Mouse (Mus musculus) megakaryocyte-erythroid progenitor cell, adult 5-6 weeks (primary cell): ENCODE results near the gene Agbl4. TPM values are rescaled to one million over a fixed set of nuclear protein-coding genes. Genes with fewer than 3 reads are reported as not detected.

Experiments used
- ATAC-seq: replicated peaks from 2 replicates; pipeline ENCODE4 v1.8.0; 2016; ENCODE audit warnings: mild to moderate bottlenecking, inconsistent platforms; ENCODE audit not compliant: severe bottlenecking, poor library complexity, low FRiP score, low TSS enrichment
- total RNA-seq, 2 experiments: library from RNA; stranded (forward) in 1 of 2; stranded (reverse) in 1 of 2; fragments of 200-1000, 215-1000 nt in 1 of 2; fragments of >200 nt in 1 of 2; fragmentation: Nextera tagmentation in 1 of 2; gene quantifications; 2 replicates each; pipeline ENCODE4 v1.2.3; 2014 to 2017

The Agbl4 gene
- total RNA-seq, 2 experiments from 2014 or later = not detected

DNA sequence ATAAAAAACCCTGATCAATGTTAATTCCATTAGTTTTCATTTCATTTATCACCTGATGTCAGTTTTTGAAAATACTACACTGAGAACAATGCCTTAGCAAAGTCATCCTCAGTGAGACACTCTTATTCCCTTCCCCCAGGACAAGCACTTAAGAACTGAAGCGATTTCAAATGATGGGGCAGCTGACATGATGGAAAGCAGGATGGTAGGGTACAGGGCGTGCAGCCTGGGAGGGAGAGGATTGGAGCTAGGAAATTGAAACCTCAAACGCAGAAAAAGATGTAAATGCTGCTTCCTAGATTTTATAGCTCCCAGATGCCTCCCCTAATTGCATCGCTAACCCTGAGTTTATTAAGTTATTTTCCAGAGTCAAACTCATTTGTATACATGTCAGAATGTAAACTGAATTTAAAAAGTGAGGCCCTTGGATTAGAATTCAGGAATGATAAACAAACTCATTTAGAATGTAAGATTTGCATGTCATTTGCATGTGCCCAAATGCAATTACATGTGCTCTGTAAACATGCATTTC, 959.2 kb downstream of the Agbl4 start:
- ATAC-seq = no peak

DNA sequence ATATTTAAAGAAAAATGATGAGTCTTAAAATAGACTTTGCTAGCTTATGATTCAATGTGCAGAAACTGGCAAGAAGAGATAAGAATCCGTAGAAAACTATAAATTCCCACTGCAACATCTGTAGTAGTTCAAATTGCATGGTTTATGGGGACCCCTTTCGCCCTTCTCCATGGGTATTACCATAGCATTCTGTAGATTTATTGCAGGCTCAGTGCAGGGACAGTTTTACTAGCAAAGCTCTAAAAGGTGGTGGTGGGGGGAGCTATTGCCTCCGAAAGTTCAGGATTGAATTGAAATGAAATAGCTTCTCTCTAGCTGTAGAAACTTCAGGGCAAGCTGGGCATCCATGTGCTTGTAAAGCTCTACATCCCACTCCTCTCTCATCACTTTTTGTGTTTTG, 959.7 kb downstream of the Agbl4 start:
- no peak for ATAC-seq

DNA sequence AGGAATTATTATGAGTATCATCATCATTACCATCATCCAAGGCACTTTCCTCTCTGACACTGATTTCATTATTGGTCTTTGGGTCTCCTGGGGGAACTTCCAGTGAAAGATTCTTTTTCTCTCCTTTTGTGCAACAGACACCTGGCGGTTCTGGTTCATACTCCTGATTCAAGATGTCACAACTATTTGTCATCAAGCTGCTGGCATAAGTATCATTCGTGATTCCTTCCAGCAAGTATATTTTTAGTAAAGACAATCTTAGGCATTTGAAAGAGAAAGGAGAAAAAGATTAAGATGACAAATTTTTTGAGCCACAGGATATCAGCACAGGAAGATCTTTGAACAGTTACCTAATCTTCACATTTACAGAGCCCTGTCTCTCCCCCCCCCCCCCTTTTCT, 966.7 kb downstream of the Agbl4 start:
- no peak for ATAC-seq

DNA sequence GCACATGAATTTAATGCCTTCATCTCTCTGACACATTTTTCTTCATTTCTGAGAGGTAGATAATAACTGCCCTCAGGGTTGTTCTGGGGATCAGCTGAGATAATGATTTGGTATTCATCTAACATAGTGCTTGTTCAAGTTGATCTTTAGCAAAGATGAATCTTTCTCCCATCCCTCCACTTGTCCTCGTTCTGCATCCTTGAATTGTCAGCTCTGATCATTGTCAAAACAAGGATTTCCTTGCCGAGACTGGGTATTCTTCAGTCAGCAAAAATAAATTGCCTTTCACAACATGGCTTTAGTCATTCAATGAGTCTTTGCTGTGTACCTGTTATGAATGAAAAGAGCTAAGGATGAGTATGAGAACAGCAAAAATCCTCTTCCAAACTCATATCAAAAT, 970.3 kb downstream of the Agbl4 start:
- no peak for ATAC-seq

DNA sequence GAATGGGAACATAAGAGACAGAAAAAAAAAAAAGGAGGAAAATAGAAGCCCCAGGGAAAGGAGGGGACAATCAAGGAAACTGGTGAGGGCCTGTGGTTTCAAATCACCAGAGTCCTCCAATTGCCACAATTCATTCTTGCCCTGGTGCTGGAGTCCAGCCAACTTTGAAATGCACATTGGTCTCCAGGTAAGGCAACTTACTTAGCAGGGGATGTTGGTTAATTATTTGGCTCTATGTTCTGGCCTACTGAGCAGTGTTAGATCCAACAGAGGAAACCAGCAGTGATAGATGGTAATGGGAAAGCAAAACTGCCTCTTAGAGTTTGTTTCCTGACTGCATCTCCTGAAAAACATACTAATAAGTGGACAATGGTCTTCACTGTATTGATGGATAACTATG, 979.7 kb downstream of the Agbl4 start:
- no peak for ATAC-seq

DNA sequence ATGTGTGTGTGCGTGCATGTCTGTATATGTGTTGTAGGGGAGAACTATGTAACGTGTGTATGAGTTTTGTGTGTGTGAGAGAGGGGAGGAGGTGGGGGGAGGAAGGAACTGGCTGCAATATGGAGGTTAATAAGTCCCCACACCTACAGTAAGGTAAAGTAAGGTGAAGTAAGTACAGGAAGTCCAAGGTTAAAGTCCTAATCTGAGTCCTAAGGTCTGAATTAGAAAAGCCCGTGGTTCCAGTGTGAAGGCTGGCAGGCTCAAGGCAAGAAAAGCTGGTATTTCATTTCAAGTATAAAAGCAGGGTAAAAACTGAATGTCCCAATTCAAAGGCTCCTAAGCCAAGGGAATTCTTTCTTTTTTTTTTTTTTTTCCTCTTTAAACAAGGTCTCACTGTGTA, 980.6 kb downstream of the Agbl4 start:
- ATAC-seq = no peak

DNA sequence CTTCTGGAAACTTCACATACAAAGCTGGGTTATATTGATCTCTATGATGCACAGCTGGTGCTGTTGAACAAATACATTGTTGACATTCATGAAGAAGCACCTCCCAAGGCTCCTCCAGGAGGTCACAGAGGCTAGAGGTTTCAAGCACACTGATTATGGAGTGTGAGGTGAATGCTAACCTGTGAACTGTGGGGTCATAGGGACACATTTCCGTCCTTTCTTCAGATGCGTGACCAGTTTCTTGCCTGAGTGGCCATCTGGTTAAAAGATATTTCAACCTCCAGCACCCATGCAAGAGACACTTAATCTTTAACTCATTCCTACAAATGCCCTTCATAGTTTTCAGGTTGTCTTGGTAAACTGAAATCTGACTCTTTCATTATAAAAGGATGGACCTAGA, 985.6 kb downstream of the Agbl4 start:
- no peak for ATAC-seq

DNA sequence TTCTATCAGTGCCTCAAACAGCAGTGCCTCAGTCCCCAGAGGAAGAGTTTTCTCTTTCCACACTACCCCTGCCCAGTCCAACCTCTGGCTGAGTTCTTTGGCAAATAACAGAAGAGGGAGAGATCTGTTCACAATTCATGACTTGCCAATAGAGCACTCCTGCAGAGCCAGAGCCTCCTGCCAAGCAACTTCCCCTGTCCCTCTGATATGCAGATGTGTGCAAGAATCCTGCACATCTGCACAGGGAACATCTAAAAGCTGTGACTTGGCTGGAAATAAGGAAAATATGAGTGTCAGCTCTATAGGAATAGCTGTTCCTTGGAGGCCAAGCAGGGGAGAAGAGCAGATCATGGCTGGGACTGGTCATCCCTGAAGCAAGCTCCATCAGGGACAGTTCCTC, 993.3 kb downstream of the Agbl4 start:
- no peak for ATAC-seq

DNA sequence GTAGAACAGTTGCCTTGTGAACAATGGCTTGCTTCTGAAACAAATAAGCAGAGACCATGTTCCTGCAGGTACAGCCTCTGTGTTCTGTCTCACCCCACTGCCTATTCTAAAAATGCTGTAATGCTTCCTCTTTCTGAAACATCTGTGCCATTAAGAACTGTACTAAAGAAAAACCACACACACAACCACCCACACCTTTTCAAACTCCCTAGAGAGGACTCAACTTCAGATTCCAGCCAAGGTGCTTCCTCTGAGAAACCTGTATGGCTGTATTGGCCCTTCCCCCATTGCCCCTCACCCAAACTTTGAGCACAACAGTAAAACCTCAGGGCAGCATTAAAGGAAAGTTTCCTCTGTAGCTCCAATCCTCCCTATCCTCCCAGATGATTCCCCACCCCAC, 1002.3 kb downstream of the Agbl4 start:
- no peak for ATAC-seq

DNA sequence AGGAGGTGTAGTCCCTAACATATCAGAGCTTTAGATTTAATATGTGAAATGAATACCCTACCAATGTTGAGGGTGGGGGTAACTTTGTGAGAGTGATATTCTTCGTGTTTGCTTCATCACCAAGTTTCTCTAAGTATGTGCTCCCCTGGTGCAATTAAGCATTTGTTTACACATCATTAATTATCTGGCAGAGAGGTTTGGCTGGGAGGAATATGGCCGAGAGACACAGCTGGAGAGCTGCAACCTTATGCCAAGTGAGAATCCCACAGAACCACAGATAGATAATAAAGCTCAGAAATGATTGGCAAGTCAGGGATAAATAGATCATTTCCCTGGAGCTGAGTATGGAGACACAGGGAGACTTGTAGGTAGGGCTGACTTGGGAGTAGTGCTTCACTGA, 1003.2 kb downstream of the Agbl4 start:
- ATAC-seq = no peak

DNA sequence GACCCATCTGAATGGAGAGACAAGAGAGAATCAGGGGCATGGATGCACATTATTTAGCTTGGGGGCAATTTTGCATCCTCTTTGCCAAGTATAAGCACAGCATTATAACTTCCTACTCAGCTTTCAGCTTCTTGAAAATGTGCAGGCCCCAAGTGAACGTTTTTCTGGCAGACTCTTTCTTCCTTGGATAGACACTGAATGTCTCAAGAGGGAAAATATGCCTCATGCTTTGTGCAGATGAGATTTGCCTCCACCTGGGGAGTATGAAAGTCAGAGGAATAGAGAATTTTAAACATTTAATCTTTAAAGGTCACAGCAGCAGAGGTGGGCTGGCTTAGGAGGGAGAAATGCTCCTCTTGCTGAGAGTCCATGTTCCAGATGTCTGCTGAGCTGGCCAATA, 1005.8 kb downstream of the Agbl4 start:
- ATAC-seq = no peak

DNA sequence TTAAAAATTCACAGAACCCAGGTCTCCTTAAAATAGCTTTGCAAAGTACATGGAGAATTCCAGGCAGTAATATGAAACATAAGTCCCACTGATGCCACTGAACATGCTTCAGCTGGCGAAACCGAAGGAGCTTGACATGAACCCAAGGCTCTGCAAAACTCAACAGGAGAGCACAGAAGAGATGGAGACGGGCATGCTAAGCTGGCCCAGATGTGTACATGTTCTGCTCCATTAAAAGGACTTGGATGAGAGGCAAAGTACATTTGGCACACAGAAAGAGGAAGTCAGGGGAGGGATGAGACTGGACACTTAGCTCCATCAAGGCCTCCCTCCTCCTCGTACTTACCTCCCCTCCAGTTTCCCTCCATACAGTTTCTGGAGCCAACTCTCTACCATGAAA, 1013.3 kb downstream of the Agbl4 start:
- no peak for ATAC-seq

DNA sequence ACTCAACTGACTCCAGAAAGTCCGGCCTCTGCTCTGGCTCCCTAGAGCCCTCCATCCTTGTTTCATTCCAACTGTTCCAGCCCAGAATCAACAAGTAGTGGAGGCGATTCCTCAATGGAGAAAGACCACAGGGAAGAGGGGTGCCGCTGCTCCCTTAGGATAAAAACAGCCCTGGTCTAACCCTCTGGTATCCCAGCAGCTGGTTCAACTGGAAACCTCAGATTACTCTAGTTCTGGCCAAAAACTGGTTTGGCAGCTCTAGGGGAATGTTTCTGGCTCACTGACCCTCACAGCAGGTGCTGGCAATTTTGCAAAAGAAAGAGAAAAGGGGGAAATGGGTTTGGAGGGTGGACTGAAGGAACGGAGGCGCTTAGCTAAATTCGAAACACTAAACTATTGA, 1016.9 kb downstream of the Agbl4 start:
- 0 out of 2 replicates have a peak, but pooled peaks have one; percentile 10 for ATAC-seq

DNA sequence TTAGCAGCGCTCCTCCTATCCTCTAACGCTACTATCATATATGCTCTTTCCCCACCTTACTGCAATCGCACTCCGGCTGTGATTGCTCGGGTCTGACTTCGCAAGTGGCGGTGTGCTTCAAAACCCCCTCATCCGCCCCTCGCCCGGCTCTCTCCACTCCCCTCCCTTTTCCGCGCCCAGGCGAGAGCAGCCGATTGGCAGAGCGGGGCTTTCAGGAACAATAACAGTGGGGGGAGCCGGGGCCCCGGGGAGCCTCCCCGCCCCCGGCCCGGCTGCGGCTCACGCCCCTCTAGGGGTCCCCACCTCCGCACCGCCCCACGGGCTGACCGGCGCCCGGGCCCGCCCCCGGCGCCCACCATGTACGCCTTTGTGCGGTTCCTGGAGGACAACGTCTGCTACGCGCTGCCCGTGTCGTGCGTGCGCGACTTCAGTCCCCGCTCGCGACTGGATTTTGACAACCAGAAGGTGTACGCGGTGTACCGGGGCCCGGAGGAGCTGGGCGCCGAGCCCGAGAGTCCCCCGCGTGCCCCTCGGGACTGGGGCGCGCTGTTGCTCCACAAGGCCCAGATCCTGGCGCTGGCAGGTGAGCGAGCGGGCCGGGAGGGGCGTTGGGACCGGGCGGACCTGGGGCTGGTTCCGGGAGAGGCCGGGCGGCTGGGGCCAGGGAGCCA, 1017.5 kb downstream of the Agbl4 start, which contains the start of gene Bend5:
Bend5 (plus strand) TSS at position 189 of the 671 bp plus-strand sequence.
- ATAC-seq = peak; percentile 22; the same call in 1 of the 2 replicates

DNA sequence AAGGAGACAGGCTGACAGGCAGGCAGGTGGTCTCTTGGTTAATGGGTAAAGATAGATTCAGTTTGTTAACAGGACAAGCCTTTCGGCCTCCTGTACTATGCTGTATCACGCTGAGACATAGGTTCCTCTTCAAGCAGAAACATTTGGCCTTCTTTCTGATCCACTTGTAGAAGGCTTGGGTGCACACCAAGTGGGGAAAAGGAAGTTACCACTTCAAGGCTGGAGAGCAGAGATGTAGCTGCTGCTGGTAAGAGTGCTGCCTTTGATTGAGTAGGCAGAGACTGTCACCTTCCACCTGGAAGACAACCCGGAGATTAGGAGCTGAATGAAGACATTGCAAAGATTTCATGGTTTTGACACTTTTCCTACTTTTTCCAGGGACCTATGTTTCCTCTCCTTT, 1018.7 kb downstream of the Agbl4 start:
- ATAC-seq = no peak

DNA sequence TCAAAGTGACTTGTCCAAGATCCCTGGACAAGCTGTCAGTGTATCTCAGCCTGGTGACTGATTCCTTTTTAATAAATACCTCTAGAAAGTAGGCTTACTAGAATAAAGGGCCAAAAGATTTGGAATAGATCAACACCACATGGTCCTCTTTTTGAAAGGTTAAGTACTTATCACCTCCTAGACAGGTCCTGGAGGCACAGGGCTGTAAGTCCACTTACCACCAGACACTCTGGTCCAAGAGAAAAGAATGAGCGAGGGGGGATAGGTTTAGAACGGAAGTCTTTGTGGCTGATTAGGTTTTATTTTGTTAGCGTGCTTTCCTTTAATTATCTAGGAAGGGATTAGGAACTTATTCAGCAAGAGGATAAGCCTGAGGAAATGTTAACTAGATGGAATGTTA, 1019.1 kb downstream of the Agbl4 start:
- no peak for ATAC-seq

DNA sequence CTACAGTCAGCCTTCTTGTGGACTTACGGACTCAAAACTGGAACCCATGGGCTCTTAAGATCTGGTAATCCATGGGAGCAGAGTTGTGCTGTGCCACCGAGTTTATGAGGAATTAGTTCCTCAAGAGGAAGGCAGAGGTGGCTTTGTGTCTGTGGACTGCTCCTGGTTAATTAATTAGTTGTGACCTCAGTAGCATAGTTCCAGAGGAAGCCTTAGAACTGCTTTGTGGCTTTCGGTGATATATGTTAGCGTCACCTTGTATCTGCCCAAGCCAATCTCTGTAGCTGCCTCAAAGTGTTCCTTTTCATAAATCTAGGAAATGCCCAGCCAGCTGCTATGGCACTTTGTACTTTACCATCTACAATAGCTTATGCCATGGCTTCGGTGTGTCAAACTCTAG, 1020.3 kb downstream of the Agbl4 start:
- ATAC-seq = no peak

DNA sequence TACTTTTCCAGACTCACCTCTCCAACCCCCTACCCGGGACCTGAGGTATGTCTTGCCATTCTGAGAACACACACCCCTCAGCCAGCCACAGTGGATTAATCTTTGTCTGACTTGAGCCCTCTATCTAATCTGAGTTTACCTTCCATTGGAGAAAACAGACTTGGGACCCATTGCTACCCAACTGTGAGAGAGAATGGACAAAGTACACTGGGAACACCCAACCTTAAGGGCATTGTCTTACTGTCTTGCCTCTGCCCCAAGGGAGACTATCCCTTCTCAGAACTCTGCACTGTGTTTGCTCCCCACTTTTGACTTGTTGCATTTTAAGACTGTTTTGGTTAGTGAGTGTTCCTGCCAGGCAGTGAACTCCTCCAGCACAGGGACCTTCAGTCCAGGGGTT, 1022.0 kb downstream of the Agbl4 start:
- ATAC-seq = no peak

DNA sequence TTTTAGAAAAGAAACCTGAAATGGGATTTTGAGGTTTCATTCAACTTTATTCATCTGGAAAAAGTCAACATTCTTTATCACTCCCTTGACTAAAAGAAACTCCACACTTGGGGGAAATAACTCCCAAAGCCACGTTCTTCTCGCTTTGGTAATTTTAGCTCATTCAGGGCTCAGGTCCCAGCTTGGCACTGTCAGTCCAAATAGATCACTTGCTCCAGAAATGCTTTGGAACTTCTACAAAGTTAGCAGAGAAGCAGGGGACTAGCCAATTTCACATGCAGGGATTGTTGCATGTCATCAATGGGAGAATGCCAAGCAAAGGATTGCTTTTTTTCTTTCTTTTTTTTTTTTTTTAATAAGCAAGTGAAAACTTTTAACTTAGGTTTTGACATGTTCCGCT, 1022.6 kb downstream of the Agbl4 start:
- no peak for ATAC-seq

DNA sequence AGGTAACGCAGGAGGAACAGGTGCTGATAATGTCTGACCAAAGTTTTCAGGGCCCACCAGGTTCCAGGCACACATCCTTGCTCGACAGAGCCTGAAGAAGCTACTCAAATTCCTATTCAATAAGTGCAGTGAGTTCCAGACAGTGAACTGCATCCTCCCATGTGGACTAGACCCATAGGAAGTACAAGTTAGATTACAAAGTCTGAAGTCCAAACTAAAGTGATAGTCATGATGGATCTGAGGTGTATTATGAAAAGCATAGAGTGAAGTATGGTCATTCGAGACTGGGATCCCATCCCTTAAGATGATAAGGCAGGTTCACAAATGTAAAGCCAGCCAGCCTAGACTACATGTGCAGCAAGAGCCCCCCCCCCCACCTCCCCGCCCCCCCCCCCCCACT, 1023.5 kb downstream of the Agbl4 start:
- no peak for ATAC-seq

DNA sequence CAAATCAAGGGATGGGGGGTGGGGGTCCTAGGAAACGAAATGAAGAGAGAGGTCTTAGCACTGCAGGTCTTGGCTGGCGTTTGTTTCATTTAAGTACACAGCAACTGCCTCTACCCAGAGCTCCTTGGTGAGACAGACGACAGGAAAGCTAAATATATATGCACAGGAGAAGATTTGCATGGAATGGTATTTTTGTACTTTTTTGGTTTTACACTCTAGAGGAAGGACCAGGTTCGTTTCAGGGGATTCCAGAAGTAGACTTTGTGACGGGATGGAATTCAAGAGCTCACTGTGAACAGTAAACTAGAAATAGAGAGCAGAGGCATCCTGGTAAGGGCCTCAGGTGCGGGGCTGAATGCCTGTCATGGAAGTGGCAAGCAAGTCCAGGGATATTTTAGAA, 1024.3 kb downstream of the Agbl4 start:
- ATAC-seq = no peak
